Mouse (Mus musculus) lung, embryonic 14.5 days (tissue): ENCODE results near the gene Smad6. TPM values are rescaled to one million over a fixed set of nuclear protein-coding genes. Genes with fewer than 3 reads are reported as not detected.
A peak's percentile ranks its signal among the peaks of the same experiment; 100 is the strongest.

ENCODE experiments used
- ATAC-seq: fragments of 200-750 bp; cut with Nextera tagmentation; 2 replicates; pipeline ENCODE4 v1.8.0; 2017; ENCODE audit warnings: mild to moderate bottlenecking, moderate TSS enrichment, moderate library complexity; ENCODE audit not compliant: insufficient read depth
- DNase-seq: peaks from one replicate; pipeline ENCODE4 v3.0.0-alpha.2; 2015
- H3K27ac ChIP-seq: fragments of 300-500 bp; sonication (generic); 2 replicates; pipeline ENCODE4 v1.5.1; 2014; ENCODE audit warnings: low read depth, mild to moderate bottlenecking, moderate library complexity
- H3K27me3 ChIP-seq: fragments of 300-500 bp; sonication (generic); 2 replicates; pipeline ENCODE4 v1.6.1; 2014; ENCODE audit warnings: low read length, control low read depth; ENCODE audit not compliant: insufficient read depth
- H3K36me3 ChIP-seq: fragments of 300-500 bp; sonication (generic); 2 replicates; pipeline ENCODE4 v1.6.1; 2014; ENCODE audit warnings: control low read depth; ENCODE audit not compliant: insufficient read depth
- H3K4me1 ChIP-seq: fragments of 300-500 bp; sonication (generic); 2 replicates; pipeline ENCODE4 v1.6.1; 2014; ENCODE audit warnings: antibody characterized with exemption, control low read depth; ENCODE audit not compliant: insufficient read depth
- H3K4me2 ChIP-seq: fragments of 300-500 bp; sonication (generic); 2 replicates; pipeline ENCODE4 v1.6.1; 2014; ENCODE audit warnings: mild to moderate bottlenecking
- H3K4me3 ChIP-seq: fragments of 300-500 bp; sonication (generic); 2 replicates; pipeline ENCODE4 v1.5.1; 2014; ENCODE audit warnings: low read depth, low read length
- H3K9ac ChIP-seq: fragments of 300-500 bp; sonication (generic); 2 replicates; pipeline ENCODE4 v1.6.1; 2014
- H3K9me3 ChIP-seq: fragments of 300-500 bp; sonication (generic); 2 replicates; pipeline ENCODE4 v1.6.1; 2016; ENCODE audit warnings: low read depth, low read length, control low read depth
- CTCF ChIP-seq: IDR thresholded peaks from 2 replicates; pipeline ENCODE4 v1.5.1; 2016; ENCODE audit warnings: antibody characterized with exemption, low read depth
- WGBS: fragments of 180-500 bp; shearing (Covaris S2); extraction: QIAGEN DNeasy Blood & Tissue Kit; methylation state at CpG from one replicate; pipeline ENCODE4 v1.1.7; 2014; 5-methylcytosine and 5-hydroxymethylcytosine counted together
- polyA plus RNA-seq: library from polyadenylated mRNA; unstranded; fragments of >200 nt; fragmentation: Nextera tagmentation; extraction: Ambion mirVana; gene quantifications from 2 replicates; pipeline ENCODE4 v1.2.1, GENCODE M21; 2014

The Smad6 gene
- polyA plus RNA-seq, 1 experiment from 2014 or later, result 15.3 TPM

DNA sequence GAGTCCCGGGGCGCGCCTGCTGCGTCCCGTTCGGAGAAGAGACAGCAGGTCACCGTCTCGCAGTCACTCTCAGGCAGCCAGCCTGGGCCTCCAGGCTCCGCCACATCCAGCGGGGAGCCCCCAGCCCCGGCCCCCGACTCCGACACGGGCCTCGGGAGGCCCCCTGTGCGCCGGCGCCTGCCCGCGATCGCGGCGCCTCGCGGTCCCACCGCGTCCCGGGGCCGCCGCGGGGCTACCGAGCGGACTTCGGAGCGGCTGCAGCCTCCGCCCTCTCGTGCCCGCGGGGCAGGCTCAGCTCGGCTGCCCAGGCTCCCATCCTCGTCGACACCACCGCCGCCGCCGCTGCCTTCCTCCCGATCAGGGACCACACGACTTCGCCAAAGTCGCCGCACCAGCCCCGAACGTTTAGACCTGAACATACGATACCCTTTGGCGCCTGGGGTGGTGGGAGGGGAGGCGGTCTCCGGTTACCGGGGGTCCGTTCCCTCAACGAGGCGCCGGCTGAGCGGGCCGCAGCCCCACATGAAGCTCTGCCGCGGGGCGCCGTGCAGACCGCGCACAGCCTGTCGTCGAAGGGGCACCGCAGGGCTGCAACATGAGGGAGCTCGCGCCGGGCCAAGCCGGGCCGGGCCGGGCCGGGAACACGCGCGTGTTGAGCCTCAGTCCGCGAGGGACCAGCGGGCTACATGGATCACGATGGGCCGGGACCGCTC, 1.1 kb downstream of the Smad6 start:
- Histone ChIP-seq H3K36me3 (peaks cover 13% of the 10 kb centered on the region; the same call in 1 of the 2 replicates), H3K9ac (peak overlapping the region; percentile 99), H3K9me3 (no peaks in the 10 kb centered on the region), H3K4me3 (peak overlapping the region; percentile 98), H3K27ac (peak overlapping the region; percentile 99), H3K4me1 (peaks cover 19% of the 10 kb centered on the region), H3K4me2 (peak overlapping the region; percentile 99), H3K27me3 (no peaks in the 10 kb centered on the region)
- ATAC-seq (no peak), DNase-seq (peak; percentile 58)
- under 1% methylated on average over 89 of the region's 89 CpGs for WGBS
- no peak for TF ChIP-seq CTCF

DNA sequence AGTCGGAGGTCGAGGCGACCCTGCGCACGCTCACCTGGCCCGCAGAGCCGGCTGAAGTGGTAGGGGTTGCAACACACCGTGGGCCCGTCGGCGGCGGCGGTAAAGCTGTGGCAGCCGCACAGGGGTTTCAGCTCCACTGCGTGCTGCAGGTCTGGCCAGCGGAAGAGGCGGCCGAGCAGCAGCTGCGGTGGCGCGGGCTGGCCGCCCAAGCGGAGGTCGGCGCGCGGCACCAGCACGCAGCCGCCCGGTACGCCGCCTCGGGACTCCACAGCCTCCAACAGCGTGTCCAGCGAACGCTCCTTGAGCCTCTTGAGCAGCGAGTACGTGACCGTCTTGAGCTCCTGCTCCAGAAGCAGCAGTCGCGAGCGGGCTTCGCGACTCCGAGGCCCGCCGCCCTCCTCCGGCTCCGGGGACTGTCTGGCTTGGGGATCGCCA, 1.7 kb downstream of the Smad6 start:
- Histone ChIP-seq H3K4me3 (peak overlapping the region; percentile 98), H3K4me2 (peak overlapping the region; percentile 99), H3K9me3 (no peaks in the 10 kb centered on the region), H3K27ac (peak overlapping the region; percentile 99), H3K9ac (peak overlapping the region; percentile 99), H3K4me1 (peaks cover 19% of the 10 kb centered on the region), H3K36me3 (peaks cover 17% of the 10 kb centered on the region; the same call in 1 of the 2 replicates), H3K27me3 (no peaks in the 10 kb centered on the region)
- DNase-seq (peak; percentile 54), ATAC-seq (no peak)
- under 1% methylated on average over 50 of the region's 50 CpGs for WGBS
- no peak for TF ChIP-seq CTCF

DNA sequence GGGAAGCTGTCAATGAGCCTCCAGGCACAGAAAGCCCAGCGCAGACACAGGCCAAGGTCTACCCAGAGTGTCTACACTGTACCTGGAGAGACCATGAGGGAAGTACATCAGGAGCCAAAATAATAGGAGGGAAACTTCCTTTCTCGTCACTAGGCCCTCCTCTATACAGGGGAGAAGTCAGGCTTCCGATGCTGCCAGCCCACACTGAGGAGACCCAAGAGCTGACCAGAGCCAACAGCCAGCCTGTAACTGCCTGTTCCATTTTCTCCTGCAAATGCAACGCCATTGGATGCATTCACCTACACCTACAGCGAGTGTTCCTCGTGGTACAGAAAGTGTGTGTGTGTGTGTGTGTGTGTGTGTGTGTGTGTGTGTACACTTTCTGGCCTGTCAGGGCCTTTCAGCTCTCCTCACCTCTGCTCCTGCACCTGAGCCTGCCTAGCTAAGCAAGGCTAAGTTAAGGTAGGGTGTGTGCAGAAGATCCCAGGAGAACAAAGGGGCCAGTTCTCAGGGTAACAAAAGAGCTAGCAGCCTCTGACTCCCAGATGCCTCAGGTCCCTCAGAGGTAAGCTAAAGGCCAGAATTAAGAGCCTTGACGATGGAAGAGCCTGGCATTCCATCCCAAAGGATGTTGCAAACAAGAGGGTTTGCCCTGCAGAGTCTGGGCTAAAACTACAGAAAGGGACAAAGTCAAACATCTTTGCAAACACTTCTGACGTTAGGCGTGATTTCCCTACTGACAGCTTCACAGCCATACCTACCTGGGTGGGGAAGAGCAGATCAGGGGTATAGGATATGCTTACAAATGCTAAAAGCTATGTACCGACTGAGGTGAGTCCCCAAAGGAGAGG, 2.6 kb downstream of the Smad6 start:
- WGBS, result 4% methylated on average over 10 of the region's 10 CpGs
- DNase-seq (peak; percentile 35), ATAC-seq (no peak)
- Histone ChIP-seq H3K9me3 (no peaks in the 10 kb centered on the region), H3K27ac (peak overlapping the region; percentile 99), H3K36me3 (peaks cover 22% of the 10 kb centered on the region; the same call in 1 of the 2 replicates), H3K9ac (peak overlapping the region; percentile 99), H3K27me3 (no peaks in the 10 kb centered on the region), H3K4me3 (peak overlapping the region; percentile 98), H3K4me1 (peaks cover 19% of the 10 kb centered on the region), H3K4me2 (peak overlapping the region; percentile 99)
- no peak for TF ChIP-seq CTCF

DNA sequence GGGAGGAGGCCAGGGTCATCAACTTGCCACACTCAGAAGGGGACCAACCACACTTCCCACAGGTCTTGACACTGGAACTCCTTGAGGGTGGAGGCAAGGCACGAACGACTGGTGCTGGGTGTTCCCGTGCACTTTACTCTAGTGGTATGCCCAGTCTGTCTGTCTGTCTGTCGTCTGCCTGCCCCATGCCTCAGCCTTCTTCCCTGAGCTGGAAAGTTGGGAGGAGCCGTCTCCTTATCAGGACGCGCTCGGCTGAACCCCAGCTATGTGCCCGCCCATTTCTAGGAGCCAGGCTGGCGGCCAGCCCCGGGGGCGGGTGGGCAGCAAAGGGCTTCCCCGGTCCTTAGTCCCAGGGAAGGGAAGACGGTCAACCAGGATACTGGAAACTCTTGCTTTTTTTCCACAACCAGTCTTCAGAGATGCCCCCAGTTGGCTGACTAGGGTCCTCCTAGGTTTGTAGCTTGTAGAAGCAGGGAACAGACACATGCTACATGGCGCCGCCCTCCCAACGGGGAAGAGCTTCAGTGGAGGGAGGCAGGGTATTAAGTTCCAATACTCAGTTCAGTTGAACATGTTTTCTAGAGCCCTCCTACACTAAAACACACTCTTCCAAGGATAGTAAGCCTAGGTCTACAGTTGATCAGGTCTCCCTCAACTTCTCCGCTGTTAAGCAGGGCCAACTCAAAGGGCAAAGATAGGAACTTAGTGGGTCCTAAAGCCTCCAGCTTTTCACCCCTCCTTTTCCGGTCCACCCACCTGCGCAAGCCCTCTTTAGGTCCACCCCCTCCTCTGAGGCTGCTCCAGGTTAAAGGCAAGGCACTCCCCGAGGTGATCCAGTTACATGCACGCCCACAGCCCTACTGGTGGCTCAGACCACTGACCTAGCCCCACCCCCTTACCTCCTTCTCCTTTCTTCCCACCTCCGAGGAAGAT, 3.7 kb downstream of the Smad6 start:
- under 1% methylated on average over 23 of the region's 23 CpGs for WGBS
- Histone ChIP-seq H3K27me3 (no peaks in the 10 kb centered on the region), H3K4me3 (peak overlapping the region; percentile 98), H3K9me3 (no peaks in the 10 kb centered on the region), H3K4me1 (peaks cover 12% of the 10 kb centered on the region), H3K4me2 (peak overlapping the region; percentile 99), H3K27ac (peak overlapping the region; percentile 99), H3K9ac (peak overlapping the region; percentile 99), H3K36me3 (peaks cover 31% of the 10 kb centered on the region)
- DNase-seq, result peak; percentile 80
- peak; percentile 31 for TF ChIP-seq CTCF
- ATAC-seq, result peak; percentile 52

DNA sequence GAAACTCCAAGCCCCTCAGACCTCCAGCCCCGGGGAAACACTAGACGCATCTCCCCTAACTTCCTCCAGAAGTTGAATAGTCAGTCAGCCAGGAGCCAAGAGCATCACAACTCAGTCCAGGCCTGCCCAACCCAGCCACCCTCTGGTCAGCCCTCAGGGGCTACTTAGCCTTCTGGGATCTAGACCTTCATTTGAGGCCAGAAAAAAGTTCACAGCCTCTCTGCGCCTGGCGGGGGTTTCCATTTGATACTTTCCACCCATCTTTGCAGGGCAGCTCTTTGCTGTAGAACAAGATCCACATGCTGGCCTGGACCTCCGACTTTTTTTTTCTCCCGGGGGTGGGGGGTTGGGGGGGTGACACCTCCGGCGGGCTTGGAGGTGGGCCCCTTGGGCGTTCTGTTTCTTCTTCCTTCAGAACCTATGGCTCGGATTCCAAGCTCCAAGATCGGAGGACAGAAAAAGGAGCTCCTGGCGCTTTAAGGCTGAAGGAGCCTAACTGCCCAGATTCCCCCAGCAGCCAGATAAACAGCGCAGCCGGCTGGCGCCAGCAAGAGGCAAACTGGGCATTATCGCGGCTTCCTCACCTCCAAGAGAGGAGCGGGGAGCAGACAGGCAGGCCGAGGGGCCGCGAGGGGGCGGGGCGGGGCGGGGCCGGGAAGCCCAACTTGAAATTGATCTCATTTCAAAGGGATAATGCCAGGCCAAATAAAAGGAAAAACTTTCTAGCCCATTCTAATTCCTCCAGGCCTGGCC, 5.0 kb downstream of the Smad6 start:
- Histone ChIP-seq H3K36me3 (peaks cover 44% of the 10 kb centered on the region), H3K4me1 (peaks cover 12% of the 10 kb centered on the region), H3K4me2 (peak overlapping the region; percentile 99), H3K4me3 (peak overlapping the region; percentile 98), H3K27me3 (no peaks in the 10 kb centered on the region), H3K27ac (peak overlapping the region; percentile 99), H3K9me3 (no peaks in the 10 kb centered on the region), H3K9ac (peak overlapping the region; percentile 99)
- DNase-seq (peak; percentile 87), ATAC-seq (no peak)
- WGBS, result 2% methylated on average over 25 of the region's 25 CpGs
- no peak for TF ChIP-seq CTCF

DNA sequence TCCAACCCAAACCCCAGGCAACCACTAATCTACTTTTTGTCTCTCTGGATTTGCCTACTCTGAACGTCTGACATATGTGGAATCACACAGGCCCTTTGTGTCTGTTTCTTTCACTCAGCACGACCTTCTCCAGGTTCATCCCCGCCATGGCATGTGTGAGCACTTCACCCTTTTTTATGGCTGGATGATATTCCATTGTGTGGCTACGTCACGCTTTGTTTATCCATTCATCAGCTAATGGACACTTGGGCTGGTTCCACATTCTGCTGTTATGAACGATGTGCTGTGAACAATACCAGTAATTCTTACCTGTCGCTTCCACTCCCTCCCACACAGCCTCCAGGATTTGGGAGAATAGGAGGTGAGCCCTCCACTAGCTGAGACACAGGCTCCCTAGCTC, 5.8 kb downstream of the Smad6 start:
- H3K27me3 ChIP-seq, result no peaks in the 10 kb centered on the region
- WGBS, result 47% methylated on average over 7 of the region's 7 CpGs
- no peak for DNase-seq
- TF ChIP-seq CTCF, result no peak
- no peak overlapping the region for H3K9ac ChIP-seq
- peak overlapping the region; percentile 99; the same call in 1 of the 2 replicates for H3K27ac ChIP-seq
- peaks cover 52% of the 10 kb centered on the region for H3K36me3 ChIP-seq
- peaks cover 12% of the 10 kb centered on the region for H3K4me1 ChIP-seq
- H3K4me3 ChIP-seq, result peak overlapping the region; percentile 98; the same call in 1 of the 2 replicates
- ATAC-seq, result no peak
- peaks cover 5% of the 10 kb centered on the region; the same call in 1 of the 2 replicates for H3K9me3 ChIP-seq
- peak overlapping the region; percentile 99 for H3K4me2 ChIP-seq
